Mouse (Mus musculus) limb, embryonic 11.5 days (tissue): ENCODE data around the gene Kirrel3. TPM values are rescaled to one million over a fixed set of nuclear protein-coding genes. Genes with fewer than 3 reads are reported as not detected.

Experiments
- ATAC-seq: fragments of 200-750 bp; cut with Nextera tagmentation; 2 replicates; pipeline ENCODE4 v1.8.0; 2017; ENCODE audit warnings: low read depth; ENCODE audit not compliant: insufficient number of reproducible peaks, low FRiP score, low TSS enrichment
- DNase-seq: peaks from one replicate; pipeline ENCODE4 v3.0.0-alpha.2; 2015; ENCODE audit warnings: low spot score
- H3K27ac ChIP-seq: fragments of 300-500 bp; sonication (generic); replicated peaks from 2 replicates; pipeline ENCODE4 v1.5.1; 2014; ENCODE audit warnings: low read depth, mild to moderate bottlenecking, low read length
- H3K27me3 ChIP-seq: fragments of 300-500 bp; sonication (generic); 2 replicates; pipeline ENCODE4 v1.6.1; 2014; ENCODE audit warnings: mild to moderate bottlenecking, low read length, mixed read lengths; ENCODE audit not compliant: control insufficient read depth, insufficient read depth
- H3K36me3 ChIP-seq: fragments of 300-500 bp; sonication (generic); 2 replicates; pipeline ENCODE4 v1.6.1; 2014; ENCODE audit warnings: mild to moderate bottlenecking, low read length, moderate library complexity, mixed read lengths; ENCODE audit not compliant: control insufficient read depth, insufficient read depth
- H3K4me1 ChIP-seq: fragments of 300-500 bp; sonication (generic); 2 replicates; pipeline ENCODE4 v1.6.1; 2014; ENCODE audit warnings: low read length, mixed read lengths; ENCODE audit not compliant: control insufficient read depth, insufficient read depth
- H3K4me2 ChIP-seq: fragments of 300-500 bp; sonication (generic); 2 replicates; pipeline ENCODE4 v1.6.1; 2014; ENCODE audit warnings: low read depth, mild to moderate bottlenecking, moderate library complexity; ENCODE audit not compliant: severe bottlenecking
- H3K4me3 ChIP-seq: fragments of 300-500 bp; sonication (generic); 2 replicates; pipeline ENCODE4 v1.5.1; 2014; ENCODE audit warnings: low read depth, low read length
- H3K9ac ChIP-seq: fragments of 300-500 bp; sonication (generic); 2 replicates; pipeline ENCODE4 v1.6.1; 2014; ENCODE audit warnings: mild to moderate bottlenecking, low read length
- H3K9me3 ChIP-seq: fragments of 300-500 bp; sonication (generic); 2 replicates; pipeline ENCODE4 v1.6.1; 2016; ENCODE audit warnings: low read length; ENCODE audit not compliant: control insufficient read depth
- WGBS: fragments of 180-500 bp; shearing (Covaris S2); extraction: QIAGEN DNeasy Blood & Tissue Kit; methylation state at CpG from one replicate; pipeline ENCODE4 v1.1.7; 2014; 5-methylcytosine and 5-hydroxymethylcytosine counted together
- polyA plus RNA-seq: library from polyadenylated mRNA; unstranded; fragments of >200 nt; fragmentation: Nextera tagmentation; extraction: Ambion mirVana; gene quantifications from 2 replicates; pipeline ENCODE4 v1.2.1, GENCODE M21; 2014

Kirrel3 gene
- polyA plus RNA-seq, 1 experiment from 2014 or later, result 2.6 TPM

GRCm38 (mm10) chr9:35021744-35022143, 536.0 kb downstream of the Kirrel3 start:
- Histone ChIP-seq H3K9ac (no peak overlapping the region), H3K4me1 (peaks cover 19% of the 10 kb centered on the region), H3K27ac (no peak overlapping the region), H3K27me3 (peaks cover 2% of the 10 kb centered on the region; the same call in 1 of the 2 replicates), H3K4me3 (no peak overlapping the region), H3K36me3 (no peaks in the 10 kb centered on the region), H3K9me3 (no peaks in the 10 kb centered on the region), H3K4me2 (no peak overlapping the region)
- ATAC-seq, result no peak
- WGBS, result 94% methylated on average over 1 of the region's 1 CpGs
- no peak for DNase-seq

- H3K36me3 ChIP-seq, result no peaks in the 10 kb centered on the region
- H3K4me1 ChIP-seq, result peaks cover 10% of the 10 kb centered on the region
- peak overlapping the region; percentile 32 for H3K4me3 ChIP-seq
- 3% methylated on average over 25 of the region's 25 CpGs for WGBS
- no peaks in the 10 kb centered on the region for H3K9me3 ChIP-seq
- peak overlapping the region; percentile 71 for H3K4me2 ChIP-seq
- 0 out of 2 replicates have a peak, but pooled peaks have one; percentile 36 for ATAC-seq
- peak; percentile 46 for DNase-seq
- no peak overlapping the region for H3K27ac ChIP-seq
- no peaks in the 10 kb centered on the region for H3K27me3 ChIP-seq
- H3K9ac ChIP-seq, result peak overlapping the region; percentile 61
Observed at GRCm38 (mm10) chr9:35024591-35025496, 539.1 kb downstream of the Kirrel3 start.

DNA sequence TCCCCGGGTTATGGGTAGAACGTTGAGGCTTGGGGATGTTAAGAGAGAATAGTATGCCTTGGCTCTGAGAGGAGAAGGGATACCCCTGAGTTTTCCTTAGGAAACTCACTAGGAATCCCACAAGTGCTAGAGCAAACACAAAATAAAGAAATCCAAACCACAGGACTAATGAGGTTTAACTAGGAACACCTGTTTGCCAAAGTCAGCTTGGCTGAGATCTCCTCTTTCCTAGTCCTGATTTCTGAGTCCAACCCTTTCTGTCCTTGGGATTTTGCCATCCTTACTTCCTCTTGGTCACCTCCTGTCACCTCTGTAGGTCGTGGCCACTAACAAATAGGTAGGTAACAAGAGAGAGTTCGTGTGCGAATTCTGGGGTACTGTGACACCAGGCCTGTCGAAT, 540.6 kb downstream of the Kirrel3 start:
- WGBS, result 66% methylated on average over 6 of the region's 6 CpGs
- DNase-seq, result no peak

GRCm38 (mm10) chr9:35026897-35027311, 541.2 kb downstream of the Kirrel3 start:
- no peak overlapping the region for H3K27ac ChIP-seq
- no peak overlapping the region for H3K4me3 ChIP-seq
- DNase-seq (no peak), ATAC-seq (no peak)
- no peaks in the 10 kb centered on the region for H3K27me3 ChIP-seq
- H3K4me2 ChIP-seq, result no peak overlapping the region
- no peaks in the 10 kb centered on the region for H3K9me3 ChIP-seq
- no peaks in the 10 kb centered on the region for H3K36me3 ChIP-seq
- H3K9ac ChIP-seq, result no peak overlapping the region
- 61% methylated on average over 6 of the region's 6 CpGs for whole genome bisulfite sequencing
- H3K4me1 ChIP-seq, result peaks cover 10% of the 10 kb centered on the region

More for the DNA sequence above, 540.6 kb downstream of the Kirrel3 start:
- no peak overlapping the region for H3K4me3 ChIP-seq
- H3K27me3 ChIP-seq, result no peaks in the 10 kb centered on the region
- no peaks in the 10 kb centered on the region for H3K36me3 ChIP-seq
- ATAC-seq, result no peak
- no peaks in the 10 kb centered on the region for H3K9me3 ChIP-seq
- H3K4me2 ChIP-seq, result no peak overlapping the region
- H3K4me1 ChIP-seq, result peaks cover 10% of the 10 kb centered on the region
- H3K9ac ChIP-seq, result no peak overlapping the region
- no peak overlapping the region for H3K27ac ChIP-seq

GRCm38 (mm10) chr9:35027382-35027997, 541.8 kb downstream of the Kirrel3 start:
- Histone ChIP-seq H3K9ac (no peak overlapping the region), H3K4me1 (peaks cover 10% of the 10 kb centered on the region), H3K4me2 (no peak overlapping the region), H3K9me3 (no peaks in the 10 kb centered on the region), H3K27ac (no peak overlapping the region), H3K36me3 (no peaks in the 10 kb centered on the region), H3K4me3 (no peak overlapping the region), H3K27me3 (no peaks in the 10 kb centered on the region)
- DNase-seq (no peak), ATAC-seq (no peak)
- WGBS, result 70% methylated on average over 6 of the region's 6 CpGs

GRCm38 (mm10) chr9:35030823-35031222, 545.1 kb downstream of the Kirrel3 start:
- no peak for DNase-seq
- H3K27ac ChIP-seq, result no peak overlapping the region
- WGBS, result 79% methylated on average over 5 of the region's 5 CpGs

DNA sequence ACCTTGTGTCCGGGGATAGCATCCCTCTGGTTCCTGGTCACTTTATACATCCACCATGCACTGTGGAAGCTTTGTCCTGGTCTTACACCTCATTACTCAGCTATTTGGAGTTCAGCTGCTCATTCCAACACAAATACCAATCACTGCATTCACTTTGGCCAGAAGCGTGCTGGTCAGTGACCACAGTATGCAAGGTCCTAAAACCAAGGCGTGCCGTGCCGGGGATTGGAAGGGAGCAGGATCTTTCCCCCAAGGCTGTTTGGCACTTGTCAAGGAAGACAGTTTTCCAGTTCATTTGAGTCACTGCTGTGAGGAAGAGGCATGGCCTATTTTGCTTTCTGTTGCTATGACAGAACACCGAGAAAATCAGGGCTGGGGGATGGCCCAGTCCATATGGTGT, 546.8 kb downstream of the Kirrel3 start:
- H3K9ac ChIP-seq, result no peak overlapping the region
- H3K27ac ChIP-seq, result no peak overlapping the region
- H3K27me3 ChIP-seq, result no peaks in the 10 kb centered on the region
- H3K4me1 ChIP-seq, result no peaks in the 10 kb centered on the region
- WGBS, result 84% methylated on average over 6 of the region's 6 CpGs
- no peak overlapping the region for H3K4me2 ChIP-seq
- no peak for DNase-seq
- ATAC-seq, result no peak
- no peak overlapping the region for H3K4me3 ChIP-seq
- H3K9me3 ChIP-seq, result no peaks in the 10 kb centered on the region
- H3K36me3 ChIP-seq, result no peaks in the 10 kb centered on the region

More at GRCm38 (mm10) chr9:35030823-35031222, 545.1 kb downstream of the Kirrel3 start:
- Histone ChIP-seq H3K9ac (no peak overlapping the region), H3K9me3 (no peaks in the 10 kb centered on the region), H3K4me2 (no peak overlapping the region), H3K36me3 (no peaks in the 10 kb centered on the region), H3K27me3 (no peaks in the 10 kb centered on the region), H3K4me1 (peaks cover 4% of the 10 kb centered on the region; the same call in 1 of the 2 replicates), H3K4me3 (no peak overlapping the region)
- no peak for ATAC-seq

- Histone ChIP-seq H3K36me3 (no peaks in the 10 kb centered on the region), H3K27ac (no peak overlapping the region), H3K9ac (no peak overlapping the region), H3K9me3 (no peaks in the 10 kb centered on the region), H3K4me3 (no peak overlapping the region), H3K27me3 (no peaks in the 10 kb centered on the region), H3K4me1 (no peaks in the 10 kb centered on the region), H3K4me2 (no peak overlapping the region)
- ATAC-seq (no peak), DNase-seq (no peak)
- WGBS, result 43% methylated on average over 14 of the region's 14 CpGs
Observed at GRCm38 (mm10) chr9:35035074-35035473, 549.4 kb downstream of the Kirrel3 start.
